Mouse (Mus musculus) embryo, embryonic 11 days (tissue): ENCODE data around the gene Nmnat1.
"Not testable (repeated sequence)": the region's sequence is repeated elsewhere in the genome, so short reads cannot be mapped to it uniquely, and the experiment has no call there.

Experiments
- DNase-seq: peaks from one replicate; pipeline ENCODE4 v3.0.0-alpha.2; 2015

The Nmnat1 gene

GRCm38 (mm10) chr4:149444465-149444864 lies 40.5 kb downstream of the Nmnat1 start:
- DNase-seq, result no peak

- no peak for DNase-seq
Measured at GRCm38 (mm10) chr4:149442436-149442835, 42.6 kb downstream of the Nmnat1 start.

- DNase-seq, result no peak
Measured at GRCm38 (mm10) chr4:149440576-149440975, 44.4 kb downstream of the Nmnat1 start.

GRCm38 (mm10) chr4:149431887-149432286 lies 53.1 kb downstream of the Nmnat1 start:
- not testable (repeated sequence) for DNase-seq

DNA sequence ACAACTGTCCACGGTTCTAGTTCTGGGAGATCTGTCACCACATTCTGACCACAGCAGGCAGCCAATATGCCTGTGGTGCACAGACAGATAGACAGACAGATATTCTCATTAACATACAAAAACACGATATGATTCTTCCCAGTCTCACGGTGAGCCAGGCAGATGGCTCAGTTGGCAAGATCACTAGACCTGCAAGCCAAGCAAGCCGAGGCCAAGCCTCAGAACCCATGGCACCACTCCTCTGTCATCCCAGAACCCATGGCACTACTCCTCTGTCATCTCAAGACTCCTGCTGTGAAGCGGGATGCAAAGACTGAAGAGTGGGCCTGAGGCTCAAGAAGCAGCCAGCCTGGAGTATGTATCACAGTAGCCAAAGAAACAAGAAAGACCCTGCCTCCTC lies 55.4 kb downstream of the Nmnat1 start:
- DNase-seq, result no peak

DNA sequence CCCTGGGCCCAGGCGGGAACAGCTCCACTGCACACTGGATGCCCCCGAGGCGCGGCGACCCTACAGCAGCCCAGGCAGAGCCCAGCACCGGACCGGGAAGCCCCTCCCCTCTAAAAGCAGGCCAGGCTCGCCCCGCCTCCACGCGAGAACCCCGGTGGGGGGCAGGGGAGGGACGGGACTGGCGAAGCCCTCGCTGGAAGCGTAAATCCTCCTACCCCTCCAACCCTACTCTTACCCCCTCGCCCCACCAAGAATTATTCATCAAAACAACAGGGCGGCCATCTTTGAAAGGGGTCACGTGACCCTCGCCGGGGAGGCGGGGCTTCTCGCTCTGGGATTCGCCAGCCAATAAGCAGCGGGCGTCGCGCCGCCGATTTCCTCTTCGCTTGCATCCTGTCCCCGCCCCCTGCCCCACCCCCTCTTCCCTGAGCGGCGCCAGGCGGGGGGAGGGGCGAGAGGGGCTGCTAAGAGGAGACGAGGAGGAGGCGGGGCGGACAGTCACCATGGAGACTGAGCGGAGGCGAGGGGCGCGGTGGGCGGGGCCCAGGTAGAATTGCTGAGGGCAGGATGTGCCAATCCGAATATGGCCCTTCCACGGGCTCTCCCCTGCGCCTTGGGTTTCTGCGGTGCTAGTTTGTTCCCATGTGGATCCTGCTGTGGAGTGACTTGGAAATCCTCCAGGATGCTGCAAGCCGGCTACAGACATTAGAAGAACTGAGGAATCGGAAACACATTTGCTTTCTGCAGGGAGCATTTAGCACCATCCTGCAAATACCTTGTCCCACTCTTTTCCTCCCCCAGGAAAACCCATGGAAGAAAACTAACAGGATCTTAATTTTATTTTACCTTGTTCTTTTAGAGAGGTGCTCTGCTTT lies 58.4 kb downstream of the Nmnat1 start, which contains the start of gene Ube4b:
TSS of gene Ube4b (minus strand) at position 425 of the 875 bp plus-strand sequence.
- peak; percentile 100 for DNase-seq

- DNase-seq, result peak; percentile 64
Measured at GRCm38 (mm10) chr4:149425801-149426292, 59.2 kb downstream of the Nmnat1 start.

- DNase-seq, result no peak
Measured at GRCm38 (mm10) chr4:149424755-149425154, 60.2 kb downstream of the Nmnat1 start.

GRCm38 (mm10) chr4:149417854-149418365 lies 67.1 kb downstream of the Nmnat1 start:
- DNase-seq, result no peak
